Comparison of ENCODE assay signal across 8 mouse cellular contexts in genomic region chr16:89844580-89844979, GRCm38 (mm10).
DNase-seq lines count a peak whose midpoint lies in the region; ATAC-seq and TF ChIP-seq lines count a peak whose summit lies in the region.

No protein-coding gene starts in this region.

- no peak overlapping the region for H3K4me2 ChIP-seq in liver, embryonic 12.5 days

- no peaks in the 10 kb centered on the region for H3K4me1 ChIP-seq in kidney, adult 2 months (ENCODE audit: control insufficient read depth, insufficient read depth, low read length)
- no peaks in the 10 kb centered on the region for H3K4me1 ChIP-seq in liver, embryonic 12.5 days

- no peak overlapping the region for H3K27ac ChIP-seq in kidney, adult 2 months (ENCODE audit: insufficient read depth, low read depth, low read length)
- H3K27ac ChIP-seq in liver, embryonic 12.5 days: no peak overlapping the region

- peak; percentile 36 for ATAC-seq in granulocyte monocyte progenitor cell, adult 5-6 weeks (replicated peaks; ENCODE audit: poor library complexity, severe bottlenecking)
- ATAC-seq in liver, embryonic 12.5 days: 0 out of 2 replicates have a peak, but pooled peaks have one; percentile 21

- 37% methylated on average over 5 of the region's 5 CpGs for WGBS in kidney, adult 2 months
- 39% methylated on average over 5 of the region's 5 CpGs for WGBS in liver, embryonic 12.5 days (ENCODE audit: insufficient replicate concordance)

- no peak overlapping the region for H3K4me3 ChIP-seq in kidney, adult 2 months (ENCODE audit: insufficient read depth, low read depth, low read length)
- H3K4me3 ChIP-seq in liver, embryonic 12.5 days: no peak overlapping the region

- TF ChIP-seq CTCF in kidney, adult 2 months (conservative IDR thresholded peaks at IDR 0.05; ENCODE audit: insufficient read depth, insufficient read length, low read depth, low read length): peak; percentile 81

- no peaks in the 10 kb centered on the region for H3K27me3 ChIP-seq in kidney, adult 2 months (replicated peaks; ENCODE audit: control insufficient read depth, insufficient read depth, low read length)
- H3K27me3 ChIP-seq in liver, embryonic 12.5 days (replicated peaks): no peaks in the 10 kb centered on the region

- no peak overlapping the region for H3K9ac ChIP-seq in liver, embryonic 12.5 days

- no peak for TF ChIP-seq POLR2A in kidney, adult 2 months (IDR thresholded peaks at IDR 0.05; ENCODE audit: low read depth, low read length)

- DNase-seq in urinary bladder, postnatal 14 days (ENCODE audit: low spot score): peak; percentile 52
- no peak for DNase-seq in urinary bladder, postnatal 10 days (ENCODE audit: low spot score)
- peak; percentile 78 to 84 for DNase-seq in cerebellum, postnatal 14 days
- DNase-seq in kidney, adult 2 months: peak; percentile 63
- peak; percentile 23 for DNase-seq in neural tube, embryonic 10.5 days (ENCODE audit: extremely low spot score, low spot score)
- DNase-seq in testis, postnatal 14 days (ENCODE audit: low spot score): peak; percentile 19

- H3K36me3 ChIP-seq in kidney, adult 2 months (ENCODE audit: control insufficient read depth, insufficient read depth, low read length): no peaks in the 10 kb centered on the region
- peaks cover 5% of the 10 kb centered on the region for H3K36me3 ChIP-seq in liver, embryonic 12.5 days

- no peaks in the 10 kb centered on the region for H3K9me3 ChIP-seq in liver, embryonic 12.5 days (replicated peaks)
